Mouse (Mus musculus): Measurements from ENCODE around the gene Myl9.
"Not testable (repeated sequence)": the region's sequence is repeated elsewhere in the genome, so short reads cannot be mapped to it uniquely, and the experiment has no call there.

Myl9 gene

GRCm38 (mm10) chr2:156787090-156787775 is 12.0 kb downstream of the Myl9 start:
- no peak for DNase-seq

- DNase-seq = no peak
These were observed 12.5 kb downstream of the Myl9 start for GRCm38 (mm10) chr2:156787776-156788105.

- DNase-seq = no peak
These were observed 13.6 kb downstream of the Myl9 start for GRCm38 (mm10) chr2:156788836-156789235.

- no peak for DNase-seq
These were observed 23.3 kb downstream of the Myl9 start for GRCm38 (mm10) chr2:156798516-156798915.

GRCm38 (mm10) chr2:156801045-156801444 is 25.8 kb downstream of the Myl9 start:
- no peak for DNase-seq

- DNase-seq = not testable (repeated sequence)
These were observed 26.9 kb downstream of the Myl9 start for GRCm38 (mm10) chr2:156802116-156802515.

- DNase-seq = no peak
These were observed 28.6 kb downstream of the Myl9 start for GRCm38 (mm10) chr2:156803698-156804372.

GRCm38 (mm10) chr2:156804589-156804988 is 29.4 kb downstream of the Myl9 start:
- DNase-seq = no peak

- no peak for DNase-seq
These were observed 31.7 kb downstream of the Myl9 start for GRCm38 (mm10) chr2:156806886-156807285.

GRCm38 (mm10) chr2:156809579-156809978 is 34.4 kb downstream of the Myl9 start:
- DNase-seq = peak; percentile 46

- no peak for DNase-seq
These were observed 35.5 kb downstream of the Myl9 start for GRCm38 (mm10) chr2:156810716-156811115.

- no peak for DNase-seq
These were observed 36.3 kb downstream of the Myl9 start for GRCm38 (mm10) chr2:156811556-156811955.

GRCm38 (mm10) chr2:156814344-156814801 is 39.2 kb downstream of the Myl9 start:
- no peak for DNase-seq

- DNase-seq = no peak
These were observed 39.7 kb downstream of the Myl9 start for GRCm38 (mm10) chr2:156814893-156815292.

- no peak for DNase-seq
These were observed 40.2 kb downstream of the Myl9 start for GRCm38 (mm10) chr2:156815412-156815811.

GRCm38 (mm10) chr2:156816116-156816515 is 40.9 kb downstream of the Myl9 start:
- DNase-seq = no peak

GRCm38 (mm10) chr2:156825128-156825527 is 49.9 kb downstream of the Myl9 start:
- DNase-seq = not testable (repeated sequence)
